Mouse (Mus musculus) gastrocnemius, adult 2 months (tissue): ENCODE measurements around the gene Gm49661. TPM values are rescaled to one million over a fixed set of nuclear protein-coding genes. Genes with fewer than 3 reads are reported as not detected.
A peak's percentile ranks its signal among the peaks of the same experiment; 100 is the strongest.

Experiments used
- DNase-seq: peaks from one replicate; pipeline ENCODE4 v3.0.0; 2022
- H3K27ac ChIP-seq: fragments of 200-600 bp; 2 replicates; pipeline ENCODE4 v1.8.1; 2022; ENCODE audit warnings: mild to moderate bottlenecking
- H3K4me3 ChIP-seq: fragments of 200-600 bp; 2 replicates; pipeline ENCODE4 v1.8.1; 2022; ENCODE audit warnings: mild to moderate bottlenecking, moderate library complexity
- CTCF ChIP-seq: fragments of 200-600 bp; IDR thresholded peaks from 2 replicates; pipeline ENCODE4 v1.8.1; 2022; ENCODE audit warnings: antibody characterized with exemption, mild to moderate bottlenecking, moderate library complexity
- intact Hi-C: fragments of 180-260 bp; cut with DNase I; formaldehyde crosslinking; loops from one replicate; pipeline ENCODE4 v1.15.1; 2025
- total RNA-seq, 2 experiments: library from RNA; stranded (reverse); gene quantifications; 2 replicates each; pipeline ENCODE4 v1.2.3; 2021

Gm49661 gene
- total RNA-seq, 2 experiments from 2014 or later: not detected

- no peak for TF ChIP-seq CTCF
- DNase-seq: peak; percentile 81
- Histone ChIP-seq H3K27ac (peak overlapping the region; percentile 100), H3K4me3 (peak overlapping the region; percentile 89)
- intact Hi-C loops: no loop called here
Measured at GRCm38 (mm10) chr8:84980622-84981358, 11.6 kb upstream of the Gm49661 start.

- Histone ChIP-seq H3K4me3 (peak overlapping the region; percentile 89), H3K27ac (peak overlapping the region; percentile 100)
- DNase-seq: peak; percentile 93
- no peak for TF ChIP-seq CTCF
- intact Hi-C loops: loop anchor here (5.0 to 10.0 kb wide), 3 partner anchors 92 to 315 kb away; partner anchors contain the start of genes Calr, Dhps and Ier2
Measured at GRCm38 (mm10) chr8:84979599-84980421, 10.6 kb upstream of the Gm49661 start.

- Histone ChIP-seq H3K27ac (peak within 1 kb of the TSS; percentile 100), H3K4me3 (peak within 1 kb of the TSS; percentile 89)
- intact Hi-C loops: loop anchor here (5.0 to 10.0 kb wide), 3 partner anchors 94 to 314 kb away; partner anchors contain the start of genes Calr, Dhps and Ier2
- DNase-seq: peak; percentile 97
- no peak for TF ChIP-seq CTCF
Measured at GRCm38 (mm10) chr8:84978248-84978940, 9.2 kb upstream of the Gm49661 start, which contains the start of gene Junb. Gene Junb (minus strand): TSS chr8:84978718.

- TF ChIP-seq CTCF: no peak
- peak overlapping the region; percentile 89 for H3K4me3 ChIP-seq
- H3K27ac ChIP-seq: peak overlapping the region; percentile 100
- peak; percentile 77 for DNase-seq
- intact Hi-C loops: loop anchor here (5.0 to 10.0 kb wide), 3 partner anchors 95 to 313 kb away; partner anchors contain the start of genes Calr, Dhps and Ier2
Measured at GRCm38 (mm10) chr8:84977435-84978247, 8.4 kb upstream of the Gm49661 start.

GRCm38 (mm10) chr8:84976763-84977434 lies 7.7 kb upstream of the Gm49661 start:
- Histone ChIP-seq H3K27ac (peak overlapping the region; percentile 100), H3K4me3 (peak overlapping the region; percentile 89)
- intact Hi-C loops: loop anchor here (5.0 to 10.0 kb wide), 3 partner anchors 95 to 312 kb away; partner anchors contain the start of genes Calr, Dhps and Ier2
- TF ChIP-seq CTCF: no peak
- no peak for DNase-seq

GRCm38 (mm10) chr8:84976031-84976762 lies 7.0 kb upstream of the Gm49661 start:
- Histone ChIP-seq H3K4me3 (peak overlapping the region; percentile 89), H3K27ac (peak overlapping the region; percentile 100)
- intact Hi-C loops: loop anchor here (5.0 to 10.0 kb wide), 3 partner anchors 96 to 311 kb away; partner anchors contain the start of genes Calr, Dhps and Ier2
- peak; percentile 96 for DNase-seq
- TF ChIP-seq CTCF: no peak; the same call in 1 of the 2 replicates

GRCm38 (mm10) chr8:84975434-84975833 lies 6.2 kb upstream of the Gm49661 start:
- peak overlapping the region; percentile 100 for H3K27ac ChIP-seq
- peak; percentile 88 for TF ChIP-seq CTCF
- intact Hi-C loops: loop anchor here (1.0 to 10.0 kb wide), 4 partner anchors 15 to 311 kb away; partner anchors contain the start of genes Calr, Dhps, Hook2 and Ier2
- DNase-seq: peak; percentile 66
- peak overlapping the region; percentile 89 for H3K4me3 ChIP-seq

- H3K27ac ChIP-seq: peak overlapping the region; percentile 100
- DNase-seq: no peak
- H3K4me3 ChIP-seq: no peak overlapping the region
- no peak for TF ChIP-seq CTCF
- intact Hi-C loops: loop anchor here (1.0 to 10.0 kb wide), 4 partner anchors 16 to 310 kb away; partner anchors contain the start of genes Calr, Dhps, Hook2 and Ier2
Measured at GRCm38 (mm10) chr8:84974543-84975142, 5.4 kb upstream of the Gm49661 start.

- peak overlapping the region; percentile 70 for H3K27ac ChIP-seq
- H3K4me3 ChIP-seq: no peak overlapping the region
Measured at GRCm38 (mm10) chr8:84973803-84974542, 4.7 kb upstream of the Gm49661 start.

More at GRCm38 (mm10) chr8:84973803-84974542, 4.7 kb upstream of the Gm49661 start:
- DNase-seq: peak; percentile 72
- peak; percentile 96 for TF ChIP-seq CTCF
- intact Hi-C loops: loop anchor here (10.0 kb wide), 1 partner anchor 309 kb away; the partner anchor contains the start of gene Ier2
